Mouse (Mus musculus) cerebellum, adult 2 months (tissue): ENCODE data around the gene Galnt7.

Source experiments
- CTCF ChIP-seq: fragments of 200-500 bp; IDR thresholded peaks from 2 replicates; pipeline ENCODE4 v1.5.1; 2011; ENCODE audit warnings: low read depth, mild to moderate bottlenecking, control low read depth, low read length, moderate library complexity, borderline replicate concordance; ENCODE audit not compliant: insufficient read depth
- POLR2A ChIP-seq: fragments of 200-500 bp; IDR thresholded peaks from 2 replicates; pipeline ENCODE4 v1.6.1; 2011; ENCODE audit warnings: low read length, control low read depth, borderline replicate concordance; ENCODE audit not compliant: insufficient read depth

- TF ChIP-seq CTCF (no peak), POLR2A (no peak)
Measured at GRCm38 (mm10) chr8:57638925-57639324, 13.9 kb downstream of the Galnt7 start.
